Mouse (Mus musculus) lung, adult 2 months (tissue): ENCODE measurements around the gene Zfp750.

Experiments used
- CTCF ChIP-seq: fragments of 200-500 bp; IDR thresholded peaks from 2 replicates; pipeline ENCODE4 v1.5.1; 2011; ENCODE audit warnings: mild to moderate bottlenecking, low read length, control low read depth; ENCODE audit not compliant: insufficient read depth
- POLR2A ChIP-seq: fragments of 200-500 bp; IDR thresholded peaks from 2 replicates; pipeline ENCODE4 v1.6.1; 2011; ENCODE audit warnings: low read depth, mild to moderate bottlenecking, control low read depth, low read length, borderline replicate concordance; ENCODE audit errors: extremely low read depth

GRCm38 (mm10) chr11:121564265-121564664, 45.1 kb upstream of the Zfp750 start:
- TF ChIP-seq POLR2A (no peak), CTCF (no peak)
